Mouse (Mus musculus): ENCODE data around the gene Azin2.

Azin2 gene

DNA sequence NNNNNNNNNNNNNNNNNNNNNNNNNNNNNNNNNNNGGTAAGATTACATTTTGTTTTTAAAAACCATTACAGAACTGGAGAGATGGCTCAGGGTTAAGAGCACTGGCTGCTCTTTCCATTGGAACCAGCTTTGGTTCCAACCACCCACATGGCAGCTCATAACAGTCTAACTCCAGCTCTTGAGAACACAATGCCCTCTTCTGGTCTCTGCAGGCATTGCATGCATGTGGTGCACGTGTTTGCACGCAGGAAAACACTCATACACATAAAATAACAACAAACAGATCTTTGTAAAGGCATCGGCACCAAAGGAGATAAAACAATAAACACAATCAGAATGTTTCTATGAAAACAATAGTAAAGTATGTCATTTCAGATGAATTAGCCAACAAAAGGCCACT lies 19.9 kb downstream of the Azin2 start:
- DNase-seq (ENCODE audit: low spot score): no peak

DNA sequence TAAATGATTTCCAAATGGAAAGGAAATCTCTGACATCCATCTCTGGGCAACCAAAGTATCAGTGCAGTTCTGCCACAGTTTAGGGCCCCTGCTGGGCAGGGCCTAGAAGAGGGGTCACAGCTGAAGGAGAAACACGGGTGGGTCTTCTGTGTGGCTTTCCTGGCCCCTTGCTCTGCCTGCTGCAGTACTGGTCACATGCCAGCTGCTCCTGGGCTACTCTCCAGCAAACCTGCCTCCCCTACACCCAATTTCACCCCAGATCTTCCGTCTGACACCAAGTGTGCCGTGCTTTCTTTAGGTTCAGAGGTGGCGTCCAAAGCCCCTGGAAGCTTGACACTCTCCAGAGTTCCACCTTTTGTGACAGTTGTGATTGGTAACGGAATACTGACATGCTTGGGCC lies 26.6 kb downstream of the Azin2 start:
- no peak for DNase-seq (ENCODE audit: low spot score)

DNA sequence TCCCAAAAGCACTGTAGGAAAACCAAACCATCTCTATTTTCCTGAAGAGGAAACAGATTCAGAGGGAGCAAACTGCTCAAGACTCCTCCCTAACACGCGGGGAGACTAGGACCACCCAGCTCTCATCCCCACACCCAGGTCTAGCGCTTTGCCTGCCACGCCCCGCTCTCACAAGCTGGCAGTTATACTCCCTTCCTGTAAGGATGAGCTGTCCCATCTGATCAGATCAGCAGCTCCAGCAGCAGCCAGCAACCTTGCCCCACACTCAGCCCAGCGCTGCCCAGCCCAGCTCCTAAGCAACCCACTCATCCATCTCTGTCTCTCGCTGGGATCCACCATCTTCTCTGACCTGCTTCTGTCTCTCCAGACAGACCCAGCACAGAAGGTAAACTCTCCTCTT lies 29.5 kb downstream of the Azin2 start:
- no peak for DNase-seq (ENCODE audit: low spot score)

DNA sequence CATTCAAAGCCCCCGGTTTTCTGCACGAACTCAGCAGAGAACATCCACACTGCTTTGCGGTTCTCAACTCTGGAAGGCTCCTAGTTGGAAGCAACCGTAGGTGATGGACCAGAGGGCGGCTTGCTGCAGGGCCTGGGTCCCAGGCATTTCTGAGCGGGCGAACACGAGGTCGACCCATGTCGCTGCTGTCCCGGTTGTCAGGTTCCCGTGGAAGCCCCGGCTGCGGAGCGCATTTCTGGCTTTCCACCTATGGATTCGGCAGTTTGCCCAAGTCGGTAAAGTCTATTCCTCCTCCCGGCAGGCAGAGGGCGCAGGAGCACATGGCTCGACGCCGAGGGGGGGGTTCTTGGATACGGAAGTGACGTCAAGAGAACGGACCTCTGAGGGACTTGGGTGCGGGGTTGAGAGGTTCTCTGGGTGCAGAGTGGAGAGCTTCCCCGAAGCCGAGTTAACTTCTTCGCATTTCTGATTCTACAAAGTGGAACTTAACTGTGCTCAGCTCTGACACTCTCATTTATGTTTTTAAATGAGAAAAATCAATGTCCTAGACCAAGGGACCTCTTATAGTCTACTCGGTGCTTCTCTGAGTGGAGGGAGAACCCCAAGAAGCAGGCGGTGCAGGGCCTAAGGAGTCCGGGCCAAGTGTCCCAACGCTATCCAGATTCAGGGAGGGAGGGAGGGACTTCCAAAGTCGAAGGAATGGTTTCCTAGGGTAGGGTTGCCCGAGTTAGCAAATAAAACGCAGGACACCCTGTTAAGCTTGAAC lies 37.2 kb downstream of the Azin2 start:
- DNase-seq (ENCODE audit: low spot score): peak; percentile 36

DNA sequence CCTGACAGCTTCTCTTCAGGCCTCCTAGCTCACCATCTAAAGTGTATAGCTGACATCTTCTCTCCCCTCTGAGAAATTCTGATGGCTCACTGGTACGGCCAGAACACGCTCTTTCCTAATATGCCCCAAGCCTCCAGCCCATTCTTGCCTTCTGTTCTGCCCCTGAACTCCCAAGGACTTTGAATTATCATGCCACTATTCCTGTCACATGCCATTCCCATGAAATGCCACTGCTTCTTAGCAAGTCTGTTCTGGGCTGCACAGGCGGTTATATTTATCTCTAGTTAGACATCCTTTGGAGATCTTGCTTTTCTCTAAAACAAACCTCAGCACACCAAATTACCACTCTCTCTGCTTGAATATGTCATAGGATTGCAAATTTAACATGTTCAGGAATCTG lies 38.6 kb downstream of the Azin2 start:
- no peak for DNase-seq (ENCODE audit: low spot score)

DNA sequence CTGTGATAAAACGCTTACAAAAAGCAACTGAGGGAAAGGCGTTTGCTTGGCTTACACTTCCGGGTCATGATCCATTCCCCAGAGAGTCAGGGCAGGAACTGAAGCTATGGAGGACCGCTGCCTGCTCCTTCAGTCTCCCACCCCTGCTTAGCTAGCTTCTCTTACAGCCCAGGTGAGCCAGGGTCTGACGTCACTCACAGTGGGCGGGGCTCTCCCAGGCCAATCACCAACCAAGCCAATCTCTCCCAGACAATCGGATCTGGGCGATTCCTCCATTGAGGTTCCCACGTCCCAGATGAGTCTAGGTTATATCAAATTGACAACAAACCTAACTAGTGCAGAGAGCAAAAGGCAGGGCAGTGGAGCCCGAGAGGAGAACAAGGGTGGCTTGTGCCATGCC lies 43.1 kb downstream of the Azin2 start:
- no peak for DNase-seq (ENCODE audit: low spot score)

DNA sequence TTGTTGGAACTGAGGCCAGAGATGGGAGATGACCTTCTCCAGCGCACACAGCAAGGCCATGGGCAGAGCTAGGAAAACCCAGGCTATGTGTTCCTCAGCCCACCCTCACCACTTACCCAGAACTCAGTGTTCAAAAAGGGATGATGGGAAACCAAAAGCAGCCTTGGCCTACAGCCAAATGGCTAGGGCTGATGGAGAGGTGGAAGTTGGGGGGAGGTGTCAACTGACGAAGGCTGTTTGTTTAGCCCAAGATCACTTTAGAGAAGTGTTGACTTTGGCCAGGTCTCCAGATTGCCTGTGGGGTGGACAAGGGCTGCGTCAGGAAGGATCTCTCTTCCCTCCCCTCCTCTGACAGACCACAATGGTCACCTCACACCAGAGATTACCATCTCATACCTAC lies 44.1 kb downstream of the Azin2 start:
- DNase-seq (ENCODE audit: low spot score): no peak

DNA sequence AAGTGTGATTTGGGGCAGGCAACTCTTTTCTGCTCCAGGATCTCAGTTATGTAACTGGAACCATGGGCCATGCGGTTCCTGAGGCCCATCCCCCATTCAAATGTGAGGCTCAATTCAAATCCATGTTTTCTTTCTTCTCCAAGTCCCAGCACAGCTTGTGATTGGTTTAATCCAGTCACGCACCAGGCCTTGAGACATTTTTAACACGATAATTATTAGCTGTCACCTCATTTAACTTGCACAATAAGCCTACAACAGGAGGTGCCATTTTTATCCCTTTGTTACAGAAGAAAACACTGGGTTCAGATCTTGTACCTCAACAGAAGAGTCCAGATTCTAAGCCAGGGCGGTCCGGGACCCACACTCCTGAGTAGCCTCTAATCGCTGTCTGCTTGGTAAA lies 44.5 kb downstream of the Azin2 start:
- DNase-seq (ENCODE audit: low spot score): no peak

DNA sequence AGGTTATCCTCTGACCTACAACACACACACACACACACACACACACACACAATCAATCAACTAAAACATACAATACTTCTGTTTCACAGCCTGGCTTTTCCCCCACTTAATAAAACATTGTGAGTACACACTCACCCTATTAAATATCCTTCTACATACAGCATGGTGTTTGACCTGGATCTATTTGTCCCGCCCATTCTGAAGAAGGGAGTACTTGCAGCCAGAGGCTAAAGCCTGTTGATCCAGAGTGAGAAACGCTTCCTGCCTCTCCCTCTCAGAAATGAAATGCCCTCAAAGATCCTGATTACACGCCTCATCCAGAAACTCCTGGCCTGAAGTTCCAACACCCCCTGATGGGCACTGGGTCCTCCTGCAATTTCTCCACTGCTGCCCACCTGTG lies 45.1 kb downstream of the Azin2 start:
- no peak for DNase-seq (ENCODE audit: low spot score)

DNA sequence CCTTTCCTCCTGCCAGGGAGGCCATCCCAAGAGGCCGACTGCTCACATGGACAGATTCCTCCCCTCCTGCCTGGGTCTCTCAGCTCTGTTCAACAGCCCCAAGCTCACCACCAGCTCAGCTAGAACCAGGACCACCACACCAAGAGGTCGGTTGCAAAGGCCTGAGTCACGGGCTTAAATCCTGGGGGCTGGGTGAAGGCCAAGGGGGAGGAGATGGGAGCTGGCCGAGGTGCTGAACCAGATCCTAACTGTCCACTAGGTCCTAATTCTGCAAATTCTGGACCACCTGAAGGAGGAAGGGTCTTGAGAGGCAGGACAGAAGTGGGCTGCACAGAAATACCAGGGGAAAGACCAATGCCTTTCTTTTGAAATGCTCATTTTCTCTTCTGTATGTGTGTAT lies 48.4 kb downstream of the Azin2 start:
- no peak for DNase-seq (ENCODE audit: low spot score)

DNA sequence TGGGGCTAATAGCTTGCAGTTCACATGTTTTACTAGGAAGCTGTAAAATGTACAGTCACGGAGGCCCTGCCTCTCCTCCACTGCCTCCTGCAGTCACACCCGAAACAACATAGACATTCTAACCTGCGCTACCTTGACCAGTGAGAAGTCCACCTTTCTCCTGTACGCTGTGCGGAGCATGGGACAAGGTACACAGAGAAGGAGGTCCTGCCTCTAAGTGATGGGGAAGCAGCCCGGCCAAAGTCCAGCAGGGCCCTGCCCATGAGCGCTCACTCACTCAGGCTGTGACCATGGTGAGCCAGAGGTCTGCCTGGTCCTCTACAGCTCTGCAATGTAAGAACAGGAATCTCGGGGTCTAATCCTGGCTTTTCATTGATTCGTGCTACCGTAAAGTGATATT lies 50.2 kb downstream of the Azin2 start:
- no peak for DNase-seq (ENCODE audit: low spot score)

DNA sequence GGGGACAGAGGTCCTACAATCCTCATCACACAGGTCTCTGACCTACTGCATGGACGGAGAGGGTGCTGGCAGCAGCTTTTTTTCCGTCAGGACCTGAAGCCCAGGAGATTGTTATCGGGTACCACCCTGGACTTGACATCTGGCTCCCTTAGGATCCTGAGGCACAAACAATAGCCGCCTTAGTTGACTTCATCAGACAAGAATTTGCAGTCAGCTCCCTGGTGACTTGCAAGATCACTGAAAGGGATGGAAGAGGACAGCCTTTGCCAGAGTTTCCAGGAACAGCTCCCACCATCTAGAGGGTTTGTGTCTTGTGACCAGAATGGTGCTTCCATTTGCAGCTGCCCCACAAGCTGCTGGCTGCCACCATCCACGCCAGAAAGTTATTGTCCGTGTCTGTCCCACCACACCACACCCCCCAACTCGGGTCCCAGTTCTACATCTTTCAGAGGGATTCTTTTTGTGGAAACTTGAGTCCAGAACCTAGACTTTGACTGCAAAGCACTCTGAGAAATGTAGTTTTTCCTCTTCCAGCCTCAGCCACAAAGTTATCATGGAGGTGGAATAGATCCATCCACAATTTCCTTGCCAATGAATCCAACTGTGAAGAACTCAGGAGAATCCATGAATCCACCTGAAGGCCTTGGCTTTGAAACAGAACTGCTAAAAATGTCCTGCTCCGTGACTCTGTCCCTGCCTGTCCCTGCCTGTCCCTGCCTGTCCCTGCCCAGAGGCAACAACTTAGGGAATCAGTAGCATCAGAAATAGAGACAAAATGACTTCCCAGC lies 51.8 kb downstream of the Azin2 start:
- DNase-seq (ENCODE audit: low spot score): no peak

DNA sequence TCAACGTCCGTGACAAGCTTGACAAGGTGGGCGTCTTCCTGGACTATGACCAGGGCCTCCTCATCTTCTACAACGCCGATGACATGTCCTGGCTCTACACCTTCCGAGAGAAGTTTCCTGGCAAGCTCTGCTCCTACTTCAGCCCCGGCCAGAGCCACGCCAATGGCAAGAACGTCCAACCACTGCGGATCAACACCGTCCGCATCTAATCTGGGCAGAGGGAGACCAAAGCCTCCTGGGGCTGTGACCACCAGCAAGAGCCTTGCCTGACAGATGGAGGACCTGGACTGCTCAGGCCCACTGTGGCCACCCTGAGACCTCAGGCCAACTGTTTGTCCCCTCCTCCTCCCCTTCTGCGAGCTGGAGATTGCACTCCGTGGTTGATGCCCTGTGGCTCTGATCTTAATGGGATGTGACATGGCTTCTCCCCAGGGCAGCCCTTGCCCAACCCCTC lies 52.8 kb downstream of the Azin2 start:
- no peak for DNase-seq (ENCODE audit: low spot score)

DNA sequence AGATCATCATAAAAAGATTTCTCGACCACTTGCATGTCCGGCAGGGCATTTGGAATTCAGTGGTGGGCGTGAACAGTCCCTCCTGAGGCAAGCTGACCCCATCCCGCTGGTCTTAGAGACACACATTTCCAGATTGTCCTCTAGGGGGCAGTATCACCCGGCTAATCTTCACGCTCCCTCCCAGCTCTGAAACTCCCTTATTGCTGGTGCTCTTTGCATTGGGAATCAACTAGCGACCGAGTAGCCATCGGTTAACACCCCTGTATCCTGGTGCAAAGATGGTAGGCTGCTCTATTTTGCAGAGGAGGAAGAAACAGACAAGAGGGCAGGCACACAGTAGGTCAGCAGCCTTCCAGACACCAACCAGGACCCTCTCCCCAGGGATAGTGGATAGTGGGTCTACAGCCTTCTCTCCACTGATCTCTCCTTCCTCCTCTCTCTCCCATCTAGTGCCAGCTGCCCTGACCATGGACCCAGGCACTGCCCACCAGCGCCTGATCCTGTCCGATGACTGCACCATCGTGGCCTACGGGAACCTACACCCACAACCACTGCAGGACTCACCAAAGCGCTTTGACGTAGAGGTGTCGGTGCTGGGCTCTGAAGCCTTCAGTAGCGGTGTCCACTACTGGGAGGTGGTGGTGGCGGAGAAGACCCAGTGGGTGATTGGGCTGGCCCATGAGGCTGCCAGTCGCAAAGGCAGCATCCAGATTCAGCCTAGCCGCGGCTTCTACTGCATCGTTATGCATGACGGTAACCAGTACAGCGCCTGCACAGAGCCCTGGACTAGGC lies 53.5 kb downstream of the Azin2 start:
- DNase-seq (ENCODE audit: low spot score): no peak

DNA sequence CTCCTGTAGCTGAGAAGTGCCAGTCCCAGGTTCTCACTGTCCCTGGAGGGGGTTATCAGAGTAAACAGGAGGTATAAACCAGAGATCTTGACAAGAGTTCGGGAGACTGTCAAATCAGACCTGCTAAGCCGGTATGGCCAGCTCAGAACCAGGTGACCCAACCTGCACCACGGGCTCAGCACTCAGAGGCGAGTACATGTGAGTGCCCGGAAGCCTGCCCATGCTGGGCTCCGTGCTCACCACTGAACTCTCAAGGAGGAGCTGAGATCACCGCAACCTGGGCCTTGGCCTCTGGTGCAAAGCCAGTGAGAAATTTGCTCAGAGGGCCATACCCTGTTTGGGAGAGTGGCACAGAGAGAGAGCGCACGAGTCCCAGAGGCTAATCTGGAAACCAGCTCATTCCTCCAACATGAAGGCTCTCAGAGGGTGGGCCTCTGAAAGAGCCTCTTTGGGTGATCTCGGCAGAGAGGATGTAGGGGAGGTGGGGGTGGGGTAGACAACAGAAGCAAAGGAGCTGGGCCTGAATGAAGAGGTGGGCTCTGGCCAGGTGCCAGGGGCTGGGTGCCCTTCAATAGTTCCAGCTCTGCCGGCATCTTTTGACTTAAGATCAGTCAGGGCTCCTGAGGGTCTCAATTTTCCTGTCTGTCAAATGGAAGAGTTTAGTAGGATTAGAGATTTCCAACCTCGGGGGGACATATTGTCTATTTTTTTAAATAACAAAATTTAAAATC lies 54.8 kb downstream of the Azin2 start:
- no peak for DNase-seq (ENCODE audit: low spot score)

DNA sequence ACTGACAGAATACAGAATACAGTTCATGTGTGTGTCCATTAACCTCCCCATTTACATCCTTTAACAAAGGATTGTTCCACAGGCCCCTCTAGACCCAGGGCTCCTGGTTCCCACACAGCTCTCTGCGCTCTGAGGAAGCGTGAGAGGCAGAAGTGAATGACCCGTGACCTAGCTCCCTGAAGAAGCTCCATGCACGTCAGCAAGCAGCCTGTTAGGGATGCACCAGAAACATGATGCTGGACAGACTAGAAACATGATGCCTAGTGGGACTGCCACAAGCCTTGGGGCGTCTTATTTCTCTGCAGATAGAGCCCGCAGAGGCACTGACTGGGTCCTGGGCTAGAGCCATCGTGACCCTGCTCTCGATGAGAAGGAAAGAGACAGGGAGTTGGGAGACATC lies 55.5 kb downstream of the Azin2 start:
- no peak for DNase-seq (ENCODE audit: low spot score)

DNA sequence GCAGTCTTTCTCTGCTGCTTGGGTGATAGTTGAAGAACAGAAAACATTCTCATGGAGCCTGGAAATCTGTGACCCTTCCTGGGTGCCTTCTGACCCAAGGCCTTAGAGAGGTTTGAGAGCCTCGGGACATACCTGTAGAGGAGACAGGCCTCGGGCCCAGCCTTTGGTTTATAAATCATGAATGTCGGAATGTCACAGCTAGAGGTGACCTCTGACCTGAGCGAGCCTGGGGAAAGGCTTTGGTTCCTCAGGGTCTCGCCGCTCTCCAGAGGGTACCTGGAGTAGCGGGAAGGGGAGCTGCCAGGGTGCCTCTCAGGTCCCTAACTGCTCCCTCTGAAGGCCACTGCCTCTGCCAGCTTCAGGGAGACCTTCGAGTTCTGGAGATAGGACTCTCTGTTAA lies 57.0 kb downstream of the Azin2 start:
- DNase-seq (ENCODE audit: low spot score): no peak

DNA sequence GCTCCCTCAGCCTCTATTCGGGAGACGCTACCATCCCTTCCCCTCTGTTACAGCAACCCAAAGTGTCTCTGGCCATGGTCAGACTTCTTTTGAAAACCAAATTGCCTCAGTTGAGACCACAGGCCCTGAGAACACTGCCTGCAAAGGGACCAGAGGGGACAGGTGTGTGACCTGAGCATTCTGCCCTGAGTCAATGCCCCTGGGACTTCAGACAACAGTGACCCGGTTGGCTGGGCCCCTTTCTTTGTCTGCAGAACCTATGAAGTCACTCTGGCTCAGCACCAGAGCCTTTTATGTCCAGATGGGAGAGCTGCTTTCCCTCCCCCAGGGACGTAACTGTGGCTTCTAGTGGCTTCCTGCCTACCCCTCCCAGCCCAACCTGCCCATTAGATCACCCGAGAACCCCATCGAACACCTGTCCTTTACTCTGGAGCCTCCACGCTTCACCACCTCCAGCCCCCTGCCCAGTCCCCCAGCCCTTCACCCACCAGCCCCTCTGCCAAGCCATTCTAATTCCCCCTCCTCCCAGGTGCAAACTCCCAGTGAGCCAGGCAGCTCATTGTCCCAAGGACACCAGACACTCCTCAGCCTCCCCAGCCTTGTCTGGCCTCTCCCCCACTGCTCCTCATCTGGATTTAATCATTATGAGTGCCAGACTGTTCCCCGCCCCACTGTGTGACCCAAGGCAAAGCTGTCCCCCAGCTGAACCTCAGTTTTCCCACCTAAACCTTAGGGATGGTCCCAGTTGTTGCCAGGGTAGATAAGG lies 58.0 kb downstream of the Azin2 start:
- no peak for DNase-seq (ENCODE audit: low spot score)

DNA sequence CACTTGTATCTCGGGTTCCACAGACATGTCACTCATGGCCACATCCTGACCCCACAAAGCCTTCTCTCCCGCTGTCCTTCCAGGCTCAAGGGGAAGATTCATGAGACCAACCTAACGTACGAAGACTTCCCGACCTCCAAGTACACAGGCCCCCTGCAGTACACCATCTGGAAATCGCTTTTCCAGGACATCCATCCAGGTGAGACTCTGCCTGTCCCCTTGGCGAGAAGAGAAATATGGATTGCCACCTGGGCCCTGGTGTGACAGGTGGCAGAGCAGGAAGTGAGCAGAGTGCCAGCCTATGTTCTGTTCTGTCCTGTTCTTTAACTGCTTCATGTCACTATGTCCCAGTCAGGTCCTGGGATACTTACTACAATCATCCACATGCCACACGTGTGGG lies 59.9 kb downstream of the Azin2 start:
- no peak for DNase-seq (ENCODE audit: low spot score)

DNA sequence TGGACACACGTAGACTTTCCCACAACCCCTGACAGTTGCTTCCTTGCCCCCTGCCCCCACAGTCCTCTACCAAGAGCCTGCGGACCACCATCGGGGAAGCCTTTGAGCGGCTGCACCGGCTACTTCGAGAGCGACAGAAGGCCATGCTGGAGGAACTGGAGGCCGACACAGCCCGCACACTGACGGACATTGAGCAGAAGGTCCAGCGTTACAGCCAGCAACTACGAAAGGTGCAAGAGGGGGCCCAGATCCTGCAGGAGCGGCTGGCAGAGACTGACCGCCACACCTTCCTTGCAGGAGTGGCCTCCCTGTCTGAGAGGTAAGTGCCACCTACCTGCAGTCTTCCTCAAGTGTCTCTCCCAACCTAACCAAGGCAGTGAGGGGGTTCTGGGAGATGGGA lies 61.8 kb downstream of the Azin2 start:
- DNase-seq (ENCODE audit: low spot score): no peak

DNA sequence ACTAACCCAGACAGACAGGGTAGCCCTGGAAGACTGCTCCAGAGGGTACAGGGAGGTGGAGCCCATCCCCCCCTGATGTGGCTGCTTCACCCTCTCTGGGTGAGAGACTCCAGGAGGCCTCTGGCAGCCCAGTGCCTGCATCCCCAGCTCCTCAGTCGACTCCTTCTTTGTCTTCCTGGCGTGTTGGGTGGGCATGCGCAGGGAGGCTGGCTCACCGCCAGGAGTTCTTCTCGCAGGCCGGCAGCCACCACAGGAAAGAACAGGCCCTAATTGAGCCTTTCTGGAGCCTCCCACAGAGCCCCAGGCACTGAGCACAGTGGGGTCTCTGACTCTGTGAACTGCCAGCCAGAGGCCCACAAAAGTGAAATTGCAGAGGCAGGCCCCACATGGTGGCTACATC lies 62.9 kb downstream of the Azin2 start:
- DNase-seq (ENCODE audit: low spot score): no peak

All from urinary bladder, postnatal 10 days (tissue).